Mouse (Mus musculus) G1E (cell line): ENCODE measurements at regions not wholly inside any gene's neighbourhood (a gene's known extent, or its start where the extent isn't known, plus 50 kb on each side); places are given as distances from the start of the nearest gene placed in this dataset.

Source experiments
- ATAC-seq: 2 replicates; pipeline ENCODE4 v1.8.0; 2016; ENCODE audit warnings: mild to moderate bottlenecking; ENCODE audit not compliant: insufficient number of reproducible peaks, poor library complexity, low FRiP score, severe bottlenecking; ENCODE audit errors: extremely low read depth
- DNase-seq: peaks from one replicate; pipeline ENCODE4 v3.0.0; 2012; ENCODE audit warnings: low spot score
- H3K27me3 ChIP-seq: 2 replicates; pipeline ENCODE4 v1.6.1; 2012; ENCODE audit warnings: mild to moderate bottlenecking, low read length, inconsistent platforms; ENCODE audit not compliant: insufficient read depth
- H3K36me3 ChIP-seq: replicated peaks from 2 replicates; pipeline ENCODE3; 2012; ENCODE audit warnings: mild to moderate bottlenecking, inconsistent platforms
- H3K4me1 ChIP-seq: 2 replicates; pipeline ENCODE4 v1.6.1; 2012; ENCODE audit warnings: low read depth, low read length, inconsistent platforms, mixed read lengths; ENCODE audit not compliant: insufficient read depth
- H3K4me3 ChIP-seq: 2 replicates; pipeline ENCODE4 v1.5.1; 2012; ENCODE audit warnings: low read depth, mild to moderate bottlenecking, inconsistent platforms, low read length, moderate library complexity, mixed read lengths
- H3K9me3 ChIP-seq: replicated peaks from 2 replicates; pipeline ENCODE4 v1.6.1; 2012; ENCODE audit warnings: inconsistent platforms
- CTCF ChIP-seq: IDR thresholded peaks from 2 replicates; pipeline ENCODE4 v1.5.1; 2012; ENCODE audit warnings: low read depth, low read length, inconsistent platforms, mixed read lengths
- GATA1 ChIP-seq: IDR thresholded peaks from 2 replicates; pipeline ENCODE4 v1.6.1; 2012; ENCODE audit warnings: borderline replicate concordance, low read length, inconsistent platforms, mixed read lengths
- GATA2 ChIP-seq: IDR thresholded peaks from 2 replicates; pipeline ENCODE4 v1.6.1; 2012; ENCODE audit warnings: low read depth, low read length, inconsistent platforms, borderline replicate concordance
- POLR2AphosphoS5 ChIP-seq: IDR thresholded peaks from 2 replicates; pipeline ENCODE4 v1.6.1; 2012; ENCODE audit warnings: low read depth, low read length, inconsistent platforms; ENCODE audit not compliant: insufficient replicate concordance
- TAL1 ChIP-seq: conservative IDR thresholded peaks from 2 replicates; pipeline ENCODE4 v1.6.1; 2012; ENCODE audit warnings: low read depth, low read length, inconsistent platforms, mixed read lengths

DNA sequence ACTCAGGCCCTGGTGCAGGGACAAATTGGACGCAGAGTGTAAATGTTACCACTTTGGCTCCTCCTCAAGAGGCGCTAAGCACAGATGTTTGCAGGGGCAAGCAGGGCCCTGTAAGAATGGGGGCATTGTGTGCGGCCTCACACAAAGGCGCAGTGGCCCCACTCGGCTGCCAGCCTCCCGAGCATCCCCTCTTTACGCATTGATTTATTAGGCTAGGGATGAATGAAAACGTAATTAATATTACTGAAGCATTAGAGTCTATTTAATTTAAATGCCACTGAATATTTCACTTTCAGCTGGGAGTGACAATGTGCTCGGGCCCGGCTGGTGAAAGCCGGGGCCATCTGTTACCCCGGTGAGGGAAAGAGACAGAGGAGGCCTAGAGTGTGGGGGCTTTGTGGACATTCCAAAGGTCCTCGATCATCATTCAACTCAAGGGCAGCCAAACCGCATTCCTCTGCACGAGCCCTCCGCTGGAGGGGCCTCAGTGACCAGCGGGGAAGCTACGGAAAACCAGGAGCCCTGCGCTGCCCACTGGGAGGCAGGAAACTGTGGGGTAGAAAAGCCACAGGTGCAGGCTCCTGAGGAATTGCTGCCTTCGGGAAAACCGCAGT is 56.5 kb upstream of the Pax6 start:
- Histone ChIP-seq H3K4me3 (no peak overlapping the region), H3K27me3 (peaks cover 15% of the 10 kb centered on the region), H3K4me1 (peaks cover 9% of the 10 kb centered on the region), H3K36me3 (no peaks in the 10 kb centered on the region), H3K9me3 (no peaks in the 10 kb centered on the region)
- no peak for ATAC-seq
- DNase-seq = no peak
- no peak for TF ChIP-seq CTCF
- no peak for TF ChIP-seq POLR2AphosphoS5
- no peak for TF ChIP-seq TAL1
- TF ChIP-seq GATA1 = no peak
- no peak for TF ChIP-seq GATA2

DNA sequence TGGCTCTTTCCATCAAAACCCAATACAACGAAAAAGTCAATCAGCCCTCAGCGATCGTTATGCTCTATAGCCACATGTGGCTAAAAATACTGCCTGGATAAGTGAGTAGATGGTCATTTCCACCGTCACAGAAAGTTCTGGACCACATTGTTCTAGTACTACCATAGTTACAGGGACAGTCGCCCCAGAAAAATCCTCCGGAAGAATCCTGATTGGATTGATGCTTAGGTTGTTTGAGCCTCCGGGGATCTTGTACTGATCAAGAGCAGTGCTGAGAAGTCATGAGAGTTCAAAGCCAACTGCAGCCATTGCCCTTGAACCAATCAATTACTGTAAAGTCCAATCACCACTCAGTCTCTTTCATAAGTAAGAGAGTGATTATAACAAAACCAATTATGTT is 56.0 kb upstream of the Pax6 start:
- ATAC-seq = no peak
- DNase-seq = no peak
- Histone ChIP-seq H3K4me1 (peaks cover 9% of the 10 kb centered on the region), H3K27me3 (peaks cover 18% of the 10 kb centered on the region), H3K9me3 (no peaks in the 10 kb centered on the region), H3K4me3 (no peak overlapping the region), H3K36me3 (no peaks in the 10 kb centered on the region)
- TF ChIP-seq GATA2 = no peak
- no peak for TF ChIP-seq GATA1
- TF ChIP-seq CTCF = no peak
- no peak for TF ChIP-seq POLR2AphosphoS5
- TF ChIP-seq TAL1 = no peak

- H3K4me1 ChIP-seq = peaks cover 9% of the 10 kb centered on the region
- H3K9me3 ChIP-seq = no peaks in the 10 kb centered on the region
- no peak for TF ChIP-seq POLR2AphosphoS5
- no peak for TF ChIP-seq TAL1
- TF ChIP-seq CTCF = no peak
- H3K36me3 ChIP-seq = no peaks in the 10 kb centered on the region
- H3K27me3 ChIP-seq = peaks cover 22% of the 10 kb centered on the region
- no peak overlapping the region for H3K4me3 ChIP-seq
- no peak for DNase-seq
- ATAC-seq = no peak
Measured at GRCm38 (mm10) chr2:105613243-105613642, 55.5 kb upstream of the Pax6 start.

DNA sequence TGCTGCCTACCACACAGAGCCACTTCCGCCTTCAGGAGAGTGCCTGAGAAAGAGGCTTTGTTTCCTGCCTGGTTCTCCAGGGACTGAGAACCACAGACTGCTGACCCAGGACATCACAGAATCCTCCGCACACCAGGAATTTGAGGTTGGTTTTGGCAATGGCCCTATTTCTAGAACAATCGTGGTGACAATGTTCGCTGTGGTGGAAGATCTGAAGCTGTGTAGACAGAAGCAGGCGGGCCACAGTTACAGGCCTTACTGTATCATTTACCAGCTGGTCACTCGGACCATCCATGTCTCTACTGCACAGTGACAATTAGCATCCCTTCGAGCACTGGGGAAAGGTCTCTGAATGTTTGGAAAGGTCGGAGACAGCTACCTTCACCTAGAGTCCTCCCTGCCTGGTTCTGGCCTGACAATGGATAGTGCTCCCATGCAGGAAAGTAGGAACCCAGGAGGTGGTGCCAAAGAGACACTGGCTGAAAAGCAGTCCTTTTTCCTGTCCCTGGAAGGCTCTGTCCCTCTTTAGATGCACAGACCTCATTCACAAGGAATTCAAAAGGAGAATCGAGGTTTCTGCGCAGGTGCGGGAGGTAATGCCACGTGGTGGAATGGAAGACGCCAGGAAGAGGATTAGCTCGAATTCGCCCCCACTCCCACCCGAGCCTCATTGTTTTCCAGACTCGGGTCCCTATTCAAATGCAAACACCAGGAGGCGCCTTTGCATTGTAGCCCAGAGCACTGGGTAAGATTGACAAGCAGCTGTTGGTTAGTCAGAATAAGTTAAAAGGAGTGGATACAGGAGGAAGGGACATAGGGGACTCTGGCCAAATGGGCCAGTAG is 52.6 kb upstream of the Pax6 start:
- Histone ChIP-seq H3K36me3 (no peaks in the 10 kb centered on the region), H3K9me3 (no peaks in the 10 kb centered on the region), H3K4me1 (peaks cover 9% of the 10 kb centered on the region), H3K4me3 (no peak overlapping the region), H3K27me3 (peaks cover 17% of the 10 kb centered on the region)
- DNase-seq (peak; percentile 33), ATAC-seq (peak; percentile 34; the same call in 1 of the 2 replicates)
- TF ChIP-seq GATA2 (no peak), TAL1 (no peak), CTCF (peak; percentile 29; the same call in 1 of the 2 replicates)
